Mouse (Mus musculus) forebrain, embryonic 13.5 days (tissue): ENCODE results near the gene Nab2. TPM values are rescaled to one million over a fixed set of nuclear protein-coding genes. Genes with fewer than 3 reads are reported as not detected.

Experiments used
- ATAC-seq: fragments of 200-750 bp; cut with Nextera tagmentation; 2 replicates; pipeline ENCODE4 v1.8.0; 2017
- H3K27ac ChIP-seq: fragments of 300-500 bp; sonication (generic); 2 replicates; pipeline ENCODE4 v1.5.1; 2015; ENCODE audit warnings: inconsistent platforms, mild to moderate bottlenecking, moderate library complexity
- H3K27me3 ChIP-seq: fragments of 300-500 bp; sonication (generic); 2 replicates; pipeline ENCODE4 v1.6.1; 2015; ENCODE audit warnings: mild to moderate bottlenecking, inconsistent platforms
- H3K36me3 ChIP-seq: fragments of 300-500 bp; sonication (generic); 2 replicates; pipeline ENCODE4 v1.6.1; 2015; ENCODE audit warnings: mild to moderate bottlenecking, inconsistent platforms; ENCODE audit not compliant: poor library complexity, severe bottlenecking
- H3K4me1 ChIP-seq: fragments of 300-500 bp; sonication (generic); 2 replicates; pipeline ENCODE4 v1.6.1; 2015; ENCODE audit warnings: inconsistent platforms
- H3K4me2 ChIP-seq: fragments of 300-500 bp; sonication (generic); 2 replicates; pipeline ENCODE4 v1.6.1; 2015; ENCODE audit warnings: inconsistent platforms, mild to moderate bottlenecking, moderate library complexity
- H3K4me3 ChIP-seq: fragments of 300-500 bp; sonication (generic); 2 replicates; pipeline ENCODE4 v1.5.1; 2015; ENCODE audit warnings: mild to moderate bottlenecking, inconsistent platforms
- H3K9ac ChIP-seq: fragments of 300-500 bp; sonication (generic); 2 replicates; pipeline ENCODE4 v1.6.1; 2015; ENCODE audit warnings: mild to moderate bottlenecking, inconsistent platforms
- H3K9me3 ChIP-seq: fragments of 300-500 bp; sonication (generic); replicated peaks from 2 replicates; pipeline ENCODE4 v1.6.1; 2016; ENCODE audit warnings: inconsistent platforms
- WGBS: fragments of 180-500 bp; shearing (Covaris S2); methylation state at CpG from one replicate; pipeline ENCODE4 v1.1.7; 2015; 5-methylcytosine and 5-hydroxymethylcytosine counted together
- polyA plus RNA-seq: library from polyadenylated mRNA; unstranded; fragments of >200 nt; fragmentation: Nextera tagmentation; extraction: Ambion mirVana; gene quantifications from 2 replicates; pipeline ENCODE4 v1.2.1, GENCODE M21; 2015

Gene Nab2
- polyA plus RNA-seq, 1 experiment from 2014 or later: 1.6 TPM

DNA sequence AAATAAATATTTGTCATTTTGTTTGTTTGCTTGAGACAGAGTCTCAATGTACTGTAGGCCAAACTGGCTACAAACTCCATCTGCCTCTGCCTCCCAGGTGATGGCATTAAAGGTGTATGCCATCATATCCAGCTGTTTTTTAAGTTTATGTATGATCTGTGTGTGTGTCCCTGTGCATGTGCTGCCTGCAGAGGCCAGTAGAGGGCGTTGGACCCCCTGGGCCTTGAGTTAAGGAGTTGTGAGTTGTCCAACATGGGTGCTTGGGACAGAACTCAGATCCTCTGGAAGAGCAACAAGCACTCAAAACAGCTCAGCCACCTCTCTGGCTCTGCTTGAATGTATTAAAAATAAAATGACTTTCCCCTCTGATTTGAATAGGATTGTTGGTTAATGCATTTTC lies 22.7 kb upstream of the Nab2 start:
- H3K4me1 ChIP-seq: no peaks in the 10 kb centered on the region
- no peaks in the 10 kb centered on the region for H3K27me3 ChIP-seq
- H3K36me3 ChIP-seq: peaks cover 54% of the 10 kb centered on the region
- no peaks in the 10 kb centered on the region for H3K9me3 ChIP-seq
- H3K4me2 ChIP-seq: no peak overlapping the region
- no peak overlapping the region for H3K4me3 ChIP-seq
- H3K9ac ChIP-seq: no peak overlapping the region
- WGBS: 33% methylated on average over 1 of the region's 1 CpGs
- no peak overlapping the region for H3K27ac ChIP-seq
- no peak for ATAC-seq

DNA sequence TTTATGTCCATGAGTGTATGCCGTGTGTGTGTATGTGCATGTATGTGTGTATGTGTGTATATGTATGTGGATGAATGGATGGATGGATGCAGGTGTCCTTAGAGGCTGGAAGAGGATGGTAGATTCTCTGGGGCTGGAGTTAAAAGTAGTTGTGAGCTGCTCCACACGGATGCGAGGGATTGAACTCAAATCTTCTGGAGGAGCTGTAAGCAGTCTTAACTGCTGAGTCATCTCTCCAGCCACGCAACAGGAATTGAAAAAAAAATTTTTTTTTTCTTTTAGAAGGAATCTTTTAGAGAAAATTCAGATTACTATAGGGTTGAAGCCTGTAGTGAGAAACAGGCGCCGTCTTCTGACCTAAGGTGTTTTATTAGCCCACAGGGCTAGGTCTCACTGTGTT lies 14.5 kb upstream of the Nab2 start:
- ATAC-seq: no peak
- no peak overlapping the region for H3K27ac ChIP-seq
- H3K4me2 ChIP-seq: no peak overlapping the region
- H3K36me3 ChIP-seq: no peaks in the 10 kb centered on the region
- WGBS: 94% methylated on average over 6 of the region's 6 CpGs
- no peaks in the 10 kb centered on the region for H3K27me3 ChIP-seq
- peaks cover 15% of the 10 kb centered on the region for H3K4me1 ChIP-seq
- no peak overlapping the region for H3K9ac ChIP-seq
- no peak overlapping the region for H3K4me3 ChIP-seq
- H3K9me3 ChIP-seq: no peaks in the 10 kb centered on the region

DNA sequence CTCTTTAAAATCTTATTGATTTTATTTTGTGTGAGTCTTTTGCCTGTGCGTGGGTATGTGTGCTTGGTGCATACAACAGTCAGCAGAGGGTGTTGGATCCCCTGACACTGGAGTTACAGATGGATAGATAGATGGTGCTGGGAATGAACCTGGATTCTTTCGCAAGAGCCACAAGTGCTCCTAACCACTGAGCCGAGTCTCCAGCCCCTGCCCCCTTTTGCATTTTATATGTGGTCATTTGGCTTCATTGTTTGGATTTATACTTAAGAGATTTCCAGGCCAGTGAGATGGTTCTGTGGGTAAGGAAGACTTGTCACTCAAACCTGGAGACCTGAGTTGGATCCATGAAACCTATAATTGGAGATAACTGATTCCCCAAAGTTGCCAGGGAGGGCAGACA lies 11.5 kb upstream of the Nab2 start:
- H3K4me3 ChIP-seq: no peak overlapping the region
- no peaks in the 10 kb centered on the region for H3K36me3 ChIP-seq
- H3K27me3 ChIP-seq: no peaks in the 10 kb centered on the region
- WGBS: 92% methylated on average over 3 of the region's 3 CpGs
- H3K4me2 ChIP-seq: no peak overlapping the region
- no peaks in the 10 kb centered on the region; the same call in 1 of the 2 replicates for H3K9me3 ChIP-seq
- H3K9ac ChIP-seq: no peak overlapping the region
- H3K4me1 ChIP-seq: peaks cover 25% of the 10 kb centered on the region
- ATAC-seq: no peak
- no peak overlapping the region for H3K27ac ChIP-seq

DNA sequence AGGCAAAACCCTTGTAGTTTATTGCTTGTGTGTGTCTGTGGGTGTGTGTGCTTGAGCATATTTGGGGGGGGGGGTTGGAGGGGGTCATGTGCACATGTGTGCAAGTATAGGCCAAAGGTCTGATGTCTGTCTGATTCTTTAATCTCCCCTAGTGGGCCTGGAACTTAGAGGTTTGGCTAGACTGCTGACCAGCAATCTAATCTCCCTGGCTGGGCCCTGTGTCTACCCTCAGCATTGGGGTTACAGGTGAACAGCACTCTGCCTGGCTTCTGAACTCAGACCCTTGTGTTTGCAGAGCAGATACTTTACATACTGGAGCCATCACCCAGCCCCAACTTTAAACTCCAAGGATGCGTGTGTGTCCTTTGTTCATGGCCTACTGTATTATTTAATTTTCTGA lies 10.8 kb upstream of the Nab2 start:
- Histone ChIP-seq H3K4me3 (no peak overlapping the region), H3K27ac (no peak overlapping the region), H3K4me1 (peaks cover 25% of the 10 kb centered on the region), H3K36me3 (no peaks in the 10 kb centered on the region), H3K4me2 (no peak overlapping the region), H3K9me3 (no peaks in the 10 kb centered on the region; the same call in 1 of the 2 replicates), H3K9ac (peak overlapping the region; percentile 34; the same call in 1 of the 2 replicates), H3K27me3 (no peaks in the 10 kb centered on the region)
- 85% methylated on average over 1 of the region's 1 CpGs for WGBS
- no peak for ATAC-seq

DNA sequence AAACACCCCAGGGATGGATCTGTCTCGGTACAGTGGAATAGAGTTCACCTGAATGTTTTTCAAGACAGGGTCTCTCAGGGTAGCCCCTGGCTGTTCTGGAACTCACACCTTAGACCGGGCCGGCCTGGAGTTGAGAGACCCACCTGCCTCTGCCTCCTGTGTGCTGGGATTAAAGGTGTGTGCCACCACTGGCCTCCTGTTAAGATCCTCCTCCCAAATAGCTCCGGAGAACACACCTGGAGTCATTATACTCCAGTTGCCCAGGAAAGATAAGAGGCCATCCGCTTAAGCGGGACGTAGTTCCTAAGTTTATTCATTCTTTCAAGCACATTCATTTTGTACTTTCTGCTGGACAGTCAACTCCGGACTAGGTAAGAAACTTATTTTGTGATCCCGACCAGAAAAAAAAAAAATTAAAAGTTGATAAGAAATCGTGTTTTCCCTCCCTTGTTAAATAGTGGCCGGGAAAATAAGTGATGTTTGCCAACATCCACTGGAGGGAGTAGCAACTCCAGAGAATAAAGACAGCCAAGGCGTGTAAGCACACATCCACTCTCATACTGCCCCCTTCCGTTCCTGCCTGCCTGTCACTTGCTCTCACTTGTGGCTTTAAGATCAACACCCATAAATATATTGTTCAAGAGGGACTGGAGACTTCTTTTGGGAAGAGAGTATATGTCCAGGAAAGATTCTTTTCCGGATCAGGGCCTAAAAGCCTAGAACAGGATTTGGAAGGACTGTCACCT lies 9.4 kb upstream of the Nab2 start:
- H3K4me3 ChIP-seq: peak overlapping the region; percentile 77
- H3K9me3 ChIP-seq: no peaks in the 10 kb centered on the region; the same call in 1 of the 2 replicates
- H3K27ac ChIP-seq: 0 out of 2 replicates have a peak overlapping the region, but pooled peaks have one; percentile 66
- ATAC-seq: peak; percentile 2; the same call in 1 of the 2 replicates
- peaks cover 25% of the 10 kb centered on the region for H3K4me1 ChIP-seq
- 14% methylated on average over 14 of the region's 14 CpGs for WGBS
- H3K36me3 ChIP-seq: no peaks in the 10 kb centered on the region
- no peaks in the 10 kb centered on the region for H3K27me3 ChIP-seq
- H3K4me2 ChIP-seq: peak overlapping the region; percentile 81
- peak overlapping the region; percentile 77 for H3K9ac ChIP-seq

DNA sequence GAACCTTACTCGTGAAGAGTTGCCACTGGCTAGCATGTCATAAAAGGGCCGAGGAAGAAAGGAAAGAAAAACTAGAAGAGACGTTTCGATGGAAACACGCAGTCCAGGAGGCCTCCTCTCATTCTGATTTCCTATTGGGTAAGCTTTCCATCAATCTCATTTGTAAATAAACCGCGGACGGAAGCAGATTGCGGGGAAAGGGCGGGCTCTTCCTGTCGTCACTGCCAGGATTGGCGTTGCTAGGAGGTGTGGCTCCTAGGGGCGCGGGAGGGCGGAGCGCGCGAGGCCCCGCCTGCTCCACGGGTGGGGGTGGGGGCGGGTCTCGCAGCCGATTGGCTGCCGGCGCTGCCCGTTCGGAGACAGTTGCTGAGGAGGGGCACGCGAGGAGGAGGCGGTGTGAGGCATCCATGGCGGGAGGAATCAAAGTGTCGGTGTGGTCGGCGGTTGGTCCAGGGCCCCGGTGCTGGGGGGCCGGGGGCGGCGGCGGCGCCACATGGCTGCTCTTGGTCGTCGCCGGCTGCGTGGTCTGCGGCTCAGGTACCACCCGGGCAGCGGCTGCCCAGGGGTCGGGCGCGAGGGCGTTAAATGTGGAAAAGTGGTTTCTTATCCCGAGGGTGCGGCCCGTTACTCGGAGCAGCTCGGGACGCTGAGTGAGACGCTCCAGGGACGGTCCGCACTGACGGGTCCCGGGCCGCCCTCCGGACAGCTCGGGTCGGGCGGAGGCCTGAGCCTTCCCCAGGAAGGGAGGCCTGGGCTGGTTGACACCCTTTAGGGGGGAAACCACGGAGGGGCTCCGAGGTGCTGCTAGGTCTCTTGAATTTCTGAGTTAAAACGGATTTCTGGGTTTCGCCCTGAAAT lies 8.6 kb upstream of the Nab2 start:
- Histone ChIP-seq H3K4me2 (peak overlapping the region; percentile 81), H3K27me3 (no peaks in the 10 kb centered on the region), H3K9ac (peak overlapping the region; percentile 77), H3K4me3 (peak overlapping the region; percentile 77), H3K4me1 (peaks cover 25% of the 10 kb centered on the region), H3K9me3 (no peaks in the 10 kb centered on the region; the same call in 1 of the 2 replicates), H3K27ac (peak overlapping the region; percentile 66), H3K36me3 (no peaks in the 10 kb centered on the region)
- under 1% methylated on average over 71 of the region's 71 CpGs for WGBS
- peak; percentile 96 for ATAC-seq

DNA sequence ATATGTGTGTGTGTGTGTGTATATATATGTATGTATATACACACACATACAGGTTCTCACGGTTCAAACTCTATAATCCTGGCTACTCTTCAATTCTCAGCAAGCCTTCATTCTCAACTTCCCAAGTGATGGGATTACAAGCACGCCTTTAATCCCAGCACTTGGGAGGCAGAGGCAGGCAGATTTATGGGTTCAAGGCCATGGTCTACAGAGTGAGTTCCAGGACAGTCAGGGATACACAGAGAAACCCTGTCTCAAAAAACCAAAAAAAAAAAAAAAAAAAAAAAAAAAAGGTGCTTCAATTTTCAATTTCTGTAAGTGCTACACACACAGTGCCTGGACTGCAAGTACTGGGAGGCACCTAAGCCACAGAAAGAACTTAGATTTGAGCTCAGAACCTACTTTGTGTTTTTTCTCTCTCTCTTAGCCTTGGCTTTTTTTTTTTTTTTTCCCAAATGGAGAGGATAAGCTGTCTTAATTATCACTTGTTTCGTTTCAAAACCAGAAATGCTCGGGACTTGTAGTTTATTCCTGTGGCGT lies 7.6 kb upstream of the Nab2 start:
- peak overlapping the region; percentile 20; the same call in 1 of the 2 replicates for H3K27ac ChIP-seq
- H3K4me3 ChIP-seq: peak overlapping the region; percentile 77

DNA sequence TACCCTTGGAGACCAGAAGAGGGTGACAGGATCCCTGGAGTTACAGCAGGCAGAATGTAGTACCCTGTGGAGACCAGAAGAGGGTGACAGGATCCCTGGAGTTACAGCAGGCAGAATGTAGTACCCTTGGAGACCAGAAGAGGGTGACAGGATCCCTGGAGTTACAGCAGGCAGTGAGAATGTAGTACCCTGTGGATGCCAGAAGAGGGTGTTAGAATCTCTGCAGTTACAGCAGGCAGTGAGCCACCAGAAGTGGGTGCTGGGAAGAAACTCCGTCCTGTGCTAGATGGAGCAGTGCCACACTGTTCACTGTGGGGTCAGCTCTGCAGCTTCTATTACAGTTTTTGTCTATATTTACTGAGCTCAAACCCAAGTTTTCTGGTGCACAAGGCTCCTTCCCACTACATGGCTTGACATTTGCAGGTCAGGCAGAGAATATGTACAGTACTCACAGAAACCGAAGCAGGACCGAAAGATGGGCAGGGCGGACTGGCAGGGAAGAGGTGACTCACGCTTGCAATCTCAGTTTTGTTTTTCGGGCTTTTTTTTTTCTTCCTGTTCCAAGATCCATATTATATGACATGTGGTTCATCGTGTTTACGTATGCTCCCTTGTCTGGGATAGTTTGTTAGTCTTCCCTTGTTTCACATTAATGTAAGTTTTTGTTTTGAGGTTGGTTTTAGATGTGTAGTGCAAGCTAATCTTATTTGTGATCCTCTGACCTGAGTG lies 6.6 kb upstream of the Nab2 start:
- no peak; the same call in 1 of the 2 replicates for ATAC-seq
- peak overlapping the region; percentile 40; the same call in 1 of the 2 replicates for H3K27ac ChIP-seq
- H3K36me3 ChIP-seq: no peaks in the 10 kb centered on the region
- H3K9me3 ChIP-seq: no peaks in the 10 kb centered on the region; the same call in 1 of the 2 replicates
- H3K4me3 ChIP-seq: no peak overlapping the region
- no peaks in the 10 kb centered on the region for H3K27me3 ChIP-seq
- no peak overlapping the region for H3K4me2 ChIP-seq
- peaks cover 25% of the 10 kb centered on the region for H3K4me1 ChIP-seq
- no peak overlapping the region for H3K9ac ChIP-seq
- 90% methylated on average over 8 of the region's 8 CpGs for WGBS

More for the DNA sequence above, 7.6 kb upstream of the Nab2 start:
- peak overlapping the region; percentile 17 for H3K9ac ChIP-seq
- no peaks in the 10 kb centered on the region; the same call in 1 of the 2 replicates for H3K9me3 ChIP-seq
- ATAC-seq: no peak
- H3K4me2 ChIP-seq: peak overlapping the region; percentile 81
- no peaks in the 10 kb centered on the region for H3K36me3 ChIP-seq
- H3K4me1 ChIP-seq: peaks cover 25% of the 10 kb centered on the region
- H3K27me3 ChIP-seq: no peaks in the 10 kb centered on the region
- WGBS: 49% methylated on average over 5 of the region's 5 CpGs

DNA sequence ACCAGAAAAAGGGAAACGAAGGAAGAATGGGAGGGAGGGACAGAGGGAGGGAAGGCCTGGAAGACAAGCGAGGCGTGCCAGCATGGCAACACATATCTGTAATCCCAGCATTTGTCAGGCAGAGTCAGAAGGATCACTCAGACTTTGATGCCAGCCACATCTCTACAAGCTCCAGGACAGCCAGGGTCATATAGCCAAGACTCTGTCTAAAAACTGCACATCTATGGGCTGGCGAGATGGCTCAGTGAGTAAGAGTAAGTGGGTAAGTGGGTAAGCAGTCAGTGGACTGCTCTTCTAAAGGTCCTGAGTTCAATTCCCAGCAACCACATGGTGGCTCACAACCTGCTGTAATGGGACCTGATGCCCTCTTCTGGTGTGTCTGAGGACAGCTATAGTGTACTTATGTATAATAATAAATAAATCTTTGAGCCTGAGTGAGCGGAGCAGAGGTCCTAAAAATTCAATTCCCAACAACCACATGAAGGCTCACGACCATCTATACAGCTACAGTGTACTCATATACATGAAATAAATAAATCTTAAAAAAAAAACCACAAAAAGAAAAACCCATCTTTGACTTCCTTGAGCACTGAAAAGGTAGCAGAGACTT lies 5.8 kb upstream of the Nab2 start:
- ATAC-seq: no peak
- 91% methylated on average over 6 of the region's 6 CpGs for WGBS
- H3K9me3 ChIP-seq: no peaks in the 10 kb centered on the region; the same call in 1 of the 2 replicates
- H3K4me1 ChIP-seq: peaks cover 23% of the 10 kb centered on the region
- H3K9ac ChIP-seq: no peak overlapping the region
- H3K27me3 ChIP-seq: no peaks in the 10 kb centered on the region
- no peak overlapping the region for H3K4me3 ChIP-seq
- no peaks in the 10 kb centered on the region for H3K36me3 ChIP-seq
- no peak overlapping the region for H3K4me2 ChIP-seq
- no peak overlapping the region for H3K27ac ChIP-seq

DNA sequence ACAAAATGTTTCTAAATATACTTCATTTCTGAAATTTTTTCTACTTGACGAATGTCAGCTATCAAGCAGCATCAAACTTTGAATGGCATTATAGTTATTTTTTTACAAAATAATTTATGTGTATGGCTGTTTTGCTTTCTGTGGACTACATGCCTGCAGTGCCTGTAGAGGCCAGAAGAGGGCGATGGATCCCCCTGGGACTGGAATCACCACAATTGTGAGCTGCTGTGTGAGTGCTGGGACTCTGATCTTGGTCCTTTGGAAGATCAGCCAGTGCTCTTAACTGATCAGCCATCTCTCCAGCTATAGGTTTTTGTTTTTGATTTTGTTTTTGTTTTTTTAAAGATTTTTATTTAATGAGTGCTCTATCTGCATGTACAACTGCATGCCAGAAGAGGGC lies 2.9 kb upstream of the Nab2 start:
- H3K4me3 ChIP-seq: no peak overlapping the region
- H3K27ac ChIP-seq: no peak overlapping the region
- peaks cover 19% of the 10 kb centered on the region for H3K27me3 ChIP-seq
- no peak overlapping the region for H3K4me2 ChIP-seq
- no peaks in the 10 kb centered on the region; the same call in 1 of the 2 replicates for H3K9me3 ChIP-seq
- ATAC-seq: no peak
- no peaks in the 10 kb centered on the region for H3K36me3 ChIP-seq
- H3K4me1 ChIP-seq: peaks cover 31% of the 10 kb centered on the region
- H3K9ac ChIP-seq: no peak overlapping the region
- WGBS: 37% methylated on average over 2 of the region's 2 CpGs

DNA sequence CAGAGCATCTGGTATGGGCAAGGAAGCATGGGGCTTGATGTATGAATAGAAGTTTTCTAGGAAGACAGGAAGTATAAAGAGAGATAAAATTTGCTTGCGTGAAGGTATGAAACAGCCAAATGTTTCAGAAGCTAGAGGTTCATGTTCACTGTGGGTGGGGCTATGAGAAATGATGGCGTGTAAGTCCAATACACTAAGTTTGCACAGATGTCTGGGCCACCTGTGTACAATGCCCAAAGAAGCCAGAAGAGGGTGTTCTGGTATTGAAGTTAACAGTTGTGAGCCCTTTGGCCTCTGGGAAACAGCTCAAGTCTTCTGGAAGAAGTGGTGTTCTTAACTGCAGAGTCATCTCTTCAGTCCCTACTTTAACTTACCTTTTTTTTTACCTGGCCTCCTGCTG lies 1.8 kb upstream of the Nab2 start:
- H3K4me3 ChIP-seq: no peak overlapping the region
- peaks cover 39% of the 10 kb centered on the region for H3K4me1 ChIP-seq
- H3K36me3 ChIP-seq: no peaks in the 10 kb centered on the region
- 91% methylated on average over 2 of the region's 2 CpGs for WGBS
- no peaks in the 10 kb centered on the region; the same call in 1 of the 2 replicates for H3K9me3 ChIP-seq
- no peak for ATAC-seq
- H3K27ac ChIP-seq: no peak overlapping the region
- H3K4me2 ChIP-seq: no peak overlapping the region
- H3K27me3 ChIP-seq: peaks cover 30% of the 10 kb centered on the region
- no peak overlapping the region for H3K9ac ChIP-seq
